Mouse (Mus musculus) c-Kit-negative CD71-positive TER-119-positive erythroid progenitor cells, embryonic 14.5 days (primary cell): Measurements from ENCODE around the gene Ttll7.

Experiments
- DNase-seq: peaks from one replicate; pipeline ENCODE4 v3.0.0-alpha.2; 2013; ENCODE audit warnings: low read depth, low spot score

The Ttll7 gene

DNA sequence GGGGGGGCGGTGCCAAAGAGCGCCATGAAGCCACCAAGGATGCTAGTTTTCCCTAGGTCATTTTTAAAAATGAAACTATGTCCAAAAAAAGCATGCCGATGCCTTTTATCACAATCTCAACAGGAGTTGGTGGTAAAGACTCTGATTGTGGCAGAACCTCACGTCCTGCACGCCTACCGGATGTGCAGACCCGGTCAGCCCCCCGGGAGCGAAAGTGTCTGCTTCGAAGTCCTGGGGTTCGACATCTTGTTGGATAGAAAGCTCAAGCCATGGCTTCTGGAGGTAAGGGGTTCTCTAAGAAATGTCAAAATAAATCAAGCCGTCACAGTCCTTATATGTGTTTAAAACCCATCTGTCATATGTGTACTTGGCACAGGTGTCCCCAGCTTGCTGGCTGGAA, 60.9 kb downstream of the Ttll7 start:
- DNase-seq, result no peak

DNA sequence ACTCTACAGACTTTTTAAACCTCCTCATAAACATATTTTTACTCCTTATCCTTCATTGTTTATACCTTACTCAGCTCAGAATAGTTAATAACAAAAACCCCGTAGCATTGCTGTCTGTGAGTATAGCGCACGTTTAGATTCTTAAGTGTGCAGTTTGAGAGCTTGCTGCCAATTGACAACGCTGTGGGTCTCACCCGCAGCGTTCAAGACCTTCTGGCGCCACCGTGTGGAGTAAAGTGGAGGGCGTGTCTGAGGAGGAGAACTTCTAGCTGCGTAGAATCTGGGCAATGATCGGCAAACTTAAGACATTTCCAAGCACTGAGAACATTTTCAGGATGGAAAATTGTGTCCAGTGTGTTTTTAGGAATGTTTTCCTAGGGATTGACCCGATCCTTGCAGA, 62.6 kb downstream of the Ttll7 start:
- no peak for DNase-seq

DNA sequence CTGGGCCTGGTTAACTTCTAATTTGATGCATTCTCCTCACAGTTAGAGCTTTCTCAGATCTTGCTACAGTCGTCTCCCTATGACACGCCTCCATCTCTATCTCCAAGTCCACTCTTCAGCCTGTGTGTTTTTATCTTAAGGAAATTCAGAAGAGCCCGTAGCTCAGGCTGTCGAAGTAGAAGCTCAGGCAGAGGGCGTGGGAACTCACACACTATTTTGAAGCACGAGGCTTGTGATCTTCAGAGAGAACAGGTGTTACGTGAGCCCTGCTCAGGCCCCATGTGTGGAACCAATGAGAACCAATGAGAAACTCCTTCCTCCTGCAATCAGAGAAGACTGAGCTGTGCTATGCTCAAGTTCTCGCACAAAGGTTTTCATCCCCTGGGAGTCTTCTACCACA, 65.7 kb downstream of the Ttll7 start:
- DNase-seq, result no peak

DNA sequence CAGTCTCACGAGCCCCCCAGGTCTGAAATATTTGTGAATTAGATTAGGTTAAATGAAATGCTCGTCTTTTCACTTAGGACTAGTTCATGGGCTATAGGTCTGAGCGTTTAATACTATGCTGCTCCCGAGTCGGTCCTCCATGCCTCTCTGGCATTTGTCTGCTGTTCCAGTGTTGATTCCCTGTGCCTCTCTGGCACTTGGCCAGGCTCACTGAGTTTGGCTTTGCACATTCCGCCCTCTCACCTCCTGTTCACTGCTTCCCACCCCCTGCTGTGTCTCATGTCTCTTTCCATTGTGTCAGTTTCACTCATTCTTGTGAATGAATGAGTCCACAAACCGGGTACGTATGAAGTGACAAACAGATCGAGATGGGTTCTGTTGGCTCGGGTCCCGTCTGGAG, 66.2 kb downstream of the Ttll7 start:
- DNase-seq, result no peak

DNA sequence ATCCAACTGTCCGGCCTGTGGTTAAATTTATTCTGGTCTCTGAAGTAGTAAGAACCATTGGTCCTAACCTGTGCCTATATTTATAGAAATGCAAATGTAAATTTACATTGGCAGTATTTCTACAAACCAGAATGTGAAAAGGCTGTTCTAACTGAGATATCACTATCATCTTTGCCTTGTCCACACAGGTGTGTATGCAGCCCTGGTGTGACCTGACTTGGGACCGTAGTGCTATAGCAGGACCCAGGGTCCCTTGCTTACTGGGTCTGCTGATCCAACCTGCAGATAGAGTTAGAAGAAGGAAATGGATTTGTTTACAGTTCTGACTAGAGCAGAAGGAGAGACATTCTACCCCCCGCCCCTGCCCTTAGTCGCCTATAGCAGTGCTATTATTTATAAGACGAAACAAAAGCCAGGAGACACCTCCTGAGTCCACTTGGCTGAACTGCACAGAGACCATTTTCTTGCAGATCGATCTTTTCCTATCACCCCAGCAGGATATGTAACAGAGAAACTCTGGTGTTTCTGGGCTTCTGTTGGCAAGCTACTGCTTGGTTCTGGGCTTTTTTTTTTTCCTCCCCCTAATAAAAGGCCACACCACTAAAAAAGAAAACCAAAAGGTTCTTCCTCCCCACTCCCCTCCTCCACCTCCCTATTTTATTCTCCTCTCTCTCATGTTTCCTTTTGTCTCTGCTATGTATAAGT, 75.3 kb downstream of the Ttll7 start:
- DNase-seq, result no peak

DNA sequence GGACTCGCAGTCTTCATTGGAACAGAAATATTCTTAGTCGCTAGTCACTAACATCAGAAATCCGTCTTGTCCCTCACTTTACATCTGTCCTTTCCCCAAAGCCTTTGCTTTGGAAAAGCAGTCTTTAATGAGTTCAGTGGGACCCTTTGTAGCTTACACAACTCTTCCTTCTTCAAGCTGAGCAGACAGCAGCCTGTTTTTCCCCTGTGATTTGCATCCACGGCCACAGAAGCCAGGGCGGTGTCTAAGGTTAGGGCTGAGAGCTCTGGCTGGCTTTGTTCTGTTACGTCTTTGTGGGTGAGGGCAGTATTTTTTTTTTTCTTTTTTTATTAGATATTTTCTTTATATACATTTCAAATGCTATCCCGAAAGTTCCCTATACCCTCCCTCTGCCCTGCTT, 76.0 kb downstream of the Ttll7 start:
- DNase-seq, result no peak

DNA sequence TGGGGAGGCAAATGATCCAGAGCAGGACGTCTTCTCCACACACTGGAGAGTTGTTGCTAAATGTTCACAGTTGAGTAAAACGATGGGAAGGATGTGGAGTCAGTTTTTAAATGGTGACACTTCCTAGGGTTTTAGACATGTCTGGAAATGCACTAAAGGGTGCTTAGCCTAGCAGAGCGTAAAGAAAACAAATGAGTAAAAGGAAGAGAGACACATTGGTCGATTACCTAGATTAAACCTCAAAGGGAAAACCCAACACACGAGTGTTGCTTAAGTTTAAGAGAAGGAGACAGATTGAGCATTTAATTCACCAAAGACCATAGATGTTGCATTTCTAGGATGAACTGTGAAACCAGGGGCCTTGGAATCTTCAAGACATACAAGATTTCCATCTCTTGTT, 76.8 kb downstream of the Ttll7 start:
- no peak for DNase-seq

DNA sequence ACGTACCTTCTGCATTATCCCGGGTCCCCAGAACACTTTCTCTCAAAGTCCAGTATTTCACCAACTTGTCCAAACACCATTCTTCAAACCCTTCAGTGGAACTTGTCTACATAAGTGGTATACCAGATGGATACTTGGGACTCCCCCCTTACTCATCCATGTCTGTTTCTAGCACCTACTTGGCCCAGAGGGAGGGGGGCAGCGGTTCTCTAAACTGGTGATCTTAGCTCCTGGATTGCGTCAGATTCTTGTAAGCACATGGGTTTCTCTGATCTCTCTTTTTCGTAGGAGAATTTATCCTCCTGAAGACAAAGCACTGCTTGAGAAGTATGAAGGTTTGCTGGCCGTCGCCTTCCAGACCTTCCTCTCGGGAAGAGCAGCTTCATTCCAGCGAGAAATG, 79.0 kb downstream of the Ttll7 start:
- DNase-seq, result no peak

DNA sequence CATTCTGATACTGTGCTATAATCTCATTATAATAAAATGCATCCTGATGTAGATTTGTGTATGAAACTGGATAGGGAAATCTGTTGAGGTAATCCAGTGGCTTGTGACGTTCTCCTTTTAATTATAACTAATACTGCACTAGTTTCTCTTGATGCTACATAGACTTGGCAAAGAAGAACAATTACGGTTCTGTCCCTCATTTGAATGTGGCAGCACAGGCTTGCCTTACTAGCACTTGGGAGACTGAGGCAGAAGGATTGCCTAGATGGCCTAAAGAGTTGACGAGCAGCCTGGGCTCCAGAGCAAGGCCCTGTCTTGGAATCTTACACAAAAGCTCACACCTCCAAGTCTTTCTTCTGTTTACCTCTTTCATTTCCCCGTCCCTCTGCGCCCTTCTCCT, 80.3 kb downstream of the Ttll7 start:
- DNase-seq, result no peak

DNA sequence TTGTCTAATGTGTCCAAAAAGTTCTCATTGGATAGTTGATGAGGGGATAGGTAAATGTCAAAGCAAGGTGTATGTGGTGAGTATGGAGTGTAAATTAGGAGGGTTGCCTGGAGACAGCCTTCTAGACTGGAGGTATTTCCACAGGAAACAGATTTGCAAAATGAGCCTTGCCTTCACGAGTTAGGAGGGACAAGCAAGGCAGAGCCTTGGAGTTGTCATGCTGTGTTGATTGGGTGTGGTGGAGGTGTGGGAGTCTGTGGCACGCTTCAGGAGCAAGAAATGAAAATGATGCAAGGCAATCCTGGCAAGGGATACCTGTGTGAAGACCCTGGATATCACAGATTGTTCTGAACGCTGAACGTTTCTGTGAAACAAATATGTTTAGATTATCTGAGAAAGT, 84.7 kb downstream of the Ttll7 start:
- no peak for DNase-seq

DNA sequence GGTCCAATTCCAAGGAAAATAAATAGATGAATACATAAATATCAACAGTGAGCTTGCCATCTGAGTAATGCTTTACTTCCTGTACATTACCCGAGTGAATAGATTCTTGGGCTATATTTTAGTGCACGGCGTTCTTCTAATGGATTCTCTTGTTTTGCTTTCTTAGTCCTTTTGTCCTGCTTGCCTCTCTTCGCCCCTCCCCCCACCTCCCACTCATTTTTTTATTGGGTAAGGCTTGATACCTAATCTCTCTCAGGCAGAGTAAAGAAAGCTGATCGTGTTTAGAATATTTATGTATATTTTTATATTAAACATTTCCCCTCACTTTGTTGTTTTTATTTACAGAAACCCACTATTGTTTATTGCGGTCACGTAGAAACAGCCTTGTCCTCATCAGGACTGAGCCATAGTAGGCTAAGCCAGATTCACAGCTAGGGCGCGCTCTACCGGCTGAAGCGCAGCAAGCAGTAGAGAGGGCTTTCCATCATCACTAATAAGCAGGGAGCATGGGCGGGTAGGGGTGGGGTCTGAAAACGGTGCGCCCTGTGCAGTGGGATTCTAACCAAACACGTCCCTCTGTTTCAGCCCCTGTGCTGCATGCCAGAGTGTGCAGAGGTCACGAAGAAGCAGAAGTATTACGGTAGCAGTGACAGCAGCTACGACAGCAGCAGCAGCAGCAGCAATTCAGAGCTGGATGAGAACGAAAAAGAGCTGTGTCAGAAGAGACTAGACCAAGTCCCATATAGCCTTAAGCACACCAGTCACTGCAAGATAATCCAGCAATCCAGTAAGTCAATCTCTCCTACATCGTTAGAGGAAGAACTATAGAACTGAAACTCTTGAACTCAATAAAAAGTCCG, 87.5 kb downstream of the Ttll7 start:
- DNase-seq, result no peak

DNA sequence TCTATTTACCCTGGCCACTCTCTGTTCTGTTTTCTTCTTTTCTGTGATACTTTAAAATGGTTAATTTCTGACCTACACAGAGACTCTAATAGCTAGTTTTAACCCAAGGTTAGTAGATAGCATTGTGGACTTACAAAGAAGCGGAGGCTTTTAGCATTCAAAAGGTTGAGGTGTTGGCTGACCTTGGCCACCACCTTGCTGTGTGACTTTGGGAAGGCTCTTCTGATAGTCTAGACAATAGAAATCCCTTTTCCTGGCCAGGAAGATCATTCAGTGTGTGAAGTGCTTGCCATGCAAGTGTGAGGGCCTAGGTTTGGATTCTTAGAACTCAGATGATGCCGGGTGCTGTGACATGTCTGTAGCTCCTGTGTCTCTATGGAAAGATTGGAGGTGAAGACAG, 90.9 kb downstream of the Ttll7 start:
- DNase-seq, result no peak

DNA sequence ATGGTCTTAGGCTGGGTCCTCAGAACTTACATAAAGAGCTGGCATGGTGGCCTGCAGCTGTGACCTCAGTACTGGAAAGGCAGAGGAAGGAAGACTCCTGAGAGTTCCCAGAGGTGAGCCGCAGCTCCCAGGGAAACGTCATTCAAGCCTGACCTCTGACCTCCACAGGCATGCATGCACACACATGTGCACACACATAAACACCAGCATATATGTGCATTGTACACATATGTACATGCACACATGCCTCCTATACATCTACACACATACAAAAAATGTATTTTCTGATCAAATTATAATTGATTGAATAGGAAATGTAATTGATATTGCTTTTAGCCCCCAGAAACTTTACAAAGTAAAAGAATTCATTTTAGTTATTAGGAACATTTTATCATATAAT, 93.2 kb downstream of the Ttll7 start:
- DNase-seq, result no peak

DNA sequence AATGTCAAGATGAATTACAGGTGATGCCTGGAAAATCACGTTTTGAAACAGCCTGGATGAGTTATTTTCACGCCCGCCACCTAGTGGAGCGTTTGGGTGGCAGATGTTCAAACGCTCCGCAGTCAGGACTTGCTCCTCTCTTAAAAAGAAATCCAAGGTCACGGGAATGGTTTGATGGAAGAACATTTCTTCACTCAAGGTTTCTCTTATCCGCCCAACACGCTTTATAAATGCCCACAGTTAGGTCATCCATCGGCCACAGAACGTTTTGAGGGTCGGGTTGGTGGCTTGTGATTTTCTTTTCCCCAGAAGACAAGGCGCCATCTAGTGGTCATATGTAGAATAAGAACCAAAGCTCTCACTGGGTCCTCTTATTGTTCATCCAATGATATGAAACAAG, 93.7 kb downstream of the Ttll7 start:
- peak; percentile 34 for DNase-seq

DNA sequence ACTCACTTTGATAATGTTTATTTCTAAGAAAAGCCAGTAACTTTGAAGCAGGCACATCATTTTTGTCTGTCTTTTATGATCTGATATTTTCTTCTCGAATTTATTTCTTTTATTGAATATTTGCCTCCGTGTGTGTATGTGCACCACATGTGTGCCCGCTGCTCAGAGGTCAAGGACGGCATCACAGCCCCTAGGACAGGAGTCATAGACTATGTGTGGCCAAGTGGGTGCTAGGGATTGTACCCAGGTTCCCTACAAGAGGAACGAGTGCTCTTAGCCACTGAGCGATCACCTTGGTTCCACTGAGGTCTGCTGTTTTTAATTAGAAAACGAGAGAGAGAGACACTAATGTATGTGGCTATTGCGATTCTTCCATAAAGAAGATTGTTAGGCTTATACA, 94.5 kb downstream of the Ttll7 start:
- DNase-seq, result no peak

DNA sequence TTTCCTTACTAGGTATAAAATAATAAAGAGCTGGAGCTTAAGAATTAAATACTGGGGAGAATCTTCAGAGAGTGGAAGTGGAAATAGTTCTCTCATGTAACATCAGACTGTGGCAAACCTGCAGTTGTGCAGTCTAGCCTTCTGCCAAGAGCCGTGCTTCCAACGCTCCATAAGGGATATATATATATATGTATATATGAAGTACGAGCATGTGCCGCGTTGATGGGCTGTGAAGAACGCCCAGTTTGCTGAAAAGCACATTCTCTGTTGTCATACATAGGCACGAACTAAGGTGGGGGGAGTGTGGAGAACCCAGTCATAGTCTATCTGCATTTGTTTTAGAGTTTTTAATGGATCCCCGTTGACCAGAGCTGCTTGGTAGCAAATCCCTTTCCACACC, 104.6 kb downstream of the Ttll7 start:
- DNase-seq, result no peak

DNA sequence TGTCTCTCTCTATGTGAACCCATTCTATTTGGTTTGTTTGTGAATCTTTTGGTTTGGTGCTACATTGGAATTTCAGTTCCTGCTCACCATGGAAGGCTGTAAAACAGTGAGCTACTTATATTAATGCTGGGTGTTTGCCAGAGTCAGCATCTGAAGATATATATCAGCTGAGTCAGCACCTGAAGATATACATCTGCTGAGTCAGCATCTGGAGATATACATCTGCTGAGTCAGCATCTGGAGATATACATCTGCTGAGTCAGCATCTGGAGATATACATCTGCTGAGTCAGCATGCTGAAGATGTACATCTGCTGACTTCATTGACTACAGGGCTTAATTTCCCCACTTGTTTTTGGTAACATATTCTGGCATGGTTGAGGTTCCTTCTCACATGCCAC, 110.7 kb downstream of the Ttll7 start:
- DNase-seq, result no peak

DNA sequence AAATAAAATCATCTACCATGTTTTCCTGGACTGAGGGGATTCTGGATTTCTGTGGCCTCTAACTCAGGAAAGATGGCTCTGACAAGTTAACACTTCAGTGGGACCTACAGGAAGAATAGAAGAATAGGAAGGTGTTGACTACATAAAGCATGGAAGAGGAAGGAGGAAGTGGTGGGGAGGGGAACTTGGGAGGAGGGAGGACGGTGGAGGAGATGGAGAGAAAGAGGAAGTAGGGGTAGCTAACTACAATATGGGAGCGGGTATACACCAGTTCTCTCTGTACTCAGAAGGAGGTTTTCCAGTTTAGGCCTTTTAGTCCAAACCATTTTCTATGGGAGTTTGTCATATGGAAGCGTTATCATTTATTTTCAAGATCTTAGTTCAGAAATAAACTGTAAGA, 112.2 kb downstream of the Ttll7 start:
- DNase-seq, result no peak

DNA sequence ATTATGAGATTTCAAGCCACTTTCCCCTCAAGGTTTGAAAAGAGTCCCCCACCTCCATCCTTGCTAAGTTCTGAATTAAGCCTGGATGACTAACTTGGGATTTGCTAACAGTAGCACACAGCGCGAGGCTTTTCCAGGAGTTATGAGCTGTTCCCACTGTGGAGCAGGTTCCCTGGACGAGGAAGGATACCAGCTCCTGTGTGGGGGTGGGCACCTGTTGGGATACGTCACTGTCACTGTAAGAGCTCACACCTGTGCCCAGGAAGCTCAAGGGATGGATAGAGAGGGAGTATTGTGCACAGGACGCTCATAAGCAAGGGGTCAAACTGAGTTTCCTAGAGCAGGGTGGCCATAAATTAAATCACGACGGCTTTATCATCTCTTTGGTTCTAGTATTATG, 115.1 kb downstream of the Ttll7 start:
- no peak for DNase-seq

DNA sequence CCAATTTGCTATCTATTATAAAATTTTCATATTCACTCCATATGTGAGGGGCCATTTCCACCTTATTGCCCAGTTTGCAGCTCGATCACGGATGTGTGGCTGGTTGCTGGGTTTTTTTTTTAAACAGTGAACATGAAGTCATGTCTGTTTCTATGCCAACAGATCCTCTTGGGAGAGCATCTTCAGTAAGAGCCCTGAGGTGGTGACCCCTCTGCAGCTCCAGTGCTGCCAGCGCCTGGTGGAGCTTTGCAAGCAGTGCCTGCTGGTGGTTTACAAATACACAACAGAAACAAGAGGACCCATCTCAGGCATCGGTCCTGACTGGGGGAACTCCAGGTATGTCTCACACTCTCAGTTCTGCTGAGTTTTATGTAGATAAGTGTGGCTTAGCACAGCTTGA, 115.7 kb downstream of the Ttll7 start:
- no peak for DNase-seq

DNA sequence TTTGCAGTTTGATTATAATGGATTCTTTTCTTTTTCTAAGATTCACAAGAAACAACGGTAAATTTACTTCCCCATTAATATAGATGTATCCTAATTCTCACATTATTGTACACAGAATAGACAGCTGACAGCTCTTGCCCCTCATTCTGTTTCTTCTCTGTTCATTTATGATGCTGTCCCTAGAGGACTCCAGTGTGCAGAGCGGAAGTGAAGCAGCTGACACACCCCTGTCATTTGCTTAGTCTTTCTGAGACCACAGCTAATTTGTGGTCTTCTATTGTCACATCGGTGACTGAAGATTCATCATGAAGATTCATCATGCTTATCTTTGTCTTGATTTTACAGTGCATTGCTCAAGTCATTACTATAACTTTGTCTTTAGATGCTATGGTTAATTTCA, 126.1 kb downstream of the Ttll7 start:
- DNase-seq, result no peak

DNA sequence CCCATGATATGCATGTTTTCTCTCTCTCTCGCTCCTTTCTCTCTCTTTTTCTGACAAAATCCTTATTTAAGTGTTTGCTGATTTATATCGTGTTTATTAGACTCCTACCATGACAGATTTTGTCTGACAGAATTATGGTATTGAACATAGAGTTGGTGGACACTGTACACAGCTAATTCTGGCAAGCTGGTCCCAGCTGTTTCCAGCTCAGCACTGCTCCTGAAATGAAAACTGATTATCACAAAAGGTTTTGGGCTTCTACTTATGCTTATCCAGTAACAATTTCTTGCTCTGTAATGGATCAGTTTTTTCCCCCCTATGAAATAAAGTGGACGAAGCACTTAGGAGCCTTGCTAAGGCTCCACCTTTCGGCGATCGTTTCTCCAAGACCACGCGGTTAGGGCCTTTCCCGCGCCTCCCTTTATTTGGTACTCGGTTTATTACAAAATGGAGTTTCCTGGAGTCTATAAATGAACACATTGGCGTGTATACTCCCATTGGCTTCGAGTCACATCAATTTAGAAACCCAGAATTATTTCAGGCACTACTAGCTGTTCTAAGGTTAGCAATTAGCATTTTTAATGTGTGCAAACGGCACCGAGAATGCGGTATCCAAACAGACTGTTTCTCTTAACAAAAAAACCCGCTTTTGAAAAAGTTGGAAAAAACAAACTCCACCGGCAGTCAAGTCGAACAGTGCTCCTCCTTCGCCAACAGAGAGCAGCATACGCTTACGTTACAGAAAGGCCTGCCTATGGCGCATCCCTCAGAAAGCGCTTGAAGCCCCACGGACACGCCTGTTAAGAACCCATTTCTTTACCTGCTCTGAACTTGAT, 141.9 kb downstream of the Ttll7 start:
- no peak for DNase-seq
